Mouse (Mus musculus): ENCODE measurements around the gene Fam136a. TPM values are rescaled to one million over a fixed set of nuclear protein-coding genes. Genes with fewer than 3 reads are reported as not detected.
"Not testable (repeated sequence)": the region's sequence is repeated elsewhere in the genome, so short reads cannot be mapped to it uniquely, and the experiment has no call there.

The Fam136a gene
- total RNA-seq, 2 experiments from 2014 or later = 29.2 to 31.6 TPM

DNA sequence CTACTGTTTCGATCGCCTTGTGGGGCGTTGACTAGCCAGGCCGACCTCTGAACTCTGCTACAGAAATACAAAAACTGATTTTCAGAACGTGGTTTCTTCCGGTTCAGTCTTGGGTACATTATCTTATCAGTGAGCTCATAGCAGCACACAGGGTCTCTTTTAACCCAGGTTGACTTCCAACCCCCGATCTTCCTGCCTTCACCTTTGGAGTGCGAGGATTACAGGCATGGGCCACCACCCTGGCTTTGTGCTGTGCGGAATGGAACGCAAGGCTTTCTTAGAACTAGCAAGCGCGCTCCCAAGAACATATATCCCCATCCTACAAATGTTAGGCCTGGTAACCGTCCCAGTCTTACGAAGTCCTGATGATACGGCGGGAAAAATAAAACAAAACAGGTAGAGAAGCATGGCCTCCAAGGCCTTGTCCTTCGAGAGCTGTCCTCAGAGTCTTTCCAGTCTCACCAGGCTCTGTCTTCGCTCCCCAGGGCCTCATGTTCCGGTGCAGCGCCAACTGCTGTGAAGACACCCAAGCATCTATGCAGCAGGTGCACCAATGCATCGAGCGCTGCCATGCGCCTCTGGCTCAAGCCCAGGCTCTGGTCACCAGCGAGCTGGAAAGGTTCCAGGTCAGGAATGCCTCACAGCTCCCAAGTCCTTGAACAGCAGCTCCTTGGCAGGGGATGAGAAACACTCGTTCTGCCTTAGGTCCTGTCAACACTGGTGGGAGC lies 843 bp downstream of the Fam136a start:
- peak in 1 of 2 experiments; percentile 39 for DNase-seq (ENCODE audit: low spot score in 2 of 2)

DNA sequence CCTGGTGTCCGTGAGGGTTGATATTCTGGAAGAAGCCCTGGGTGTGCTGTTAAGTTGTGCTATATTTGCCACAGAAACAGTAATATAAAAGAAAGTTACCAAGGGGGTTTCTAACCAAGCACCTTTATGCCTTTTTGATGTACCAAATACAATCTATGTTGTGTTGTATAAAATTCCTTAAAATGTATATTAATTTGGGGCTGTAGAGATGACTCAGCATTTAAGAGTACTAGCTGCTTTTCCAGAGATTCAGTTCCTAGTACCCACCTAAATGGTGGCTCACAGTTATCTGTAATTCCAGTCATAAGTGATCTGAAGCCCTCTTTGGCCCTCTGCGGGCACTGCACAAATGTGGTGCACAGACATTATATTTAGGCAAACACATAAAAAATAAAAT lies 1.4 kb downstream of the Fam136a start:
- no peak for DNase-seq (ENCODE audit: low spot score in 2 of 2)

- no peak for DNase-seq (ENCODE audit: low spot score in 2 of 2)
Measured at GRCm38 (mm10) chr6:86368479-86368878, 3.0 kb downstream of the Fam136a start.

GRCm38 (mm10) chr6:86370093-86370713 lies 4.8 kb downstream of the Fam136a start:
- DNase-seq (ENCODE audit: low spot score in 2 of 2) = no peak

GRCm38 (mm10) chr6:86370764-86371339 lies 5.4 kb downstream of the Fam136a start, which contains the start of gene Snrpg:
TSS of gene Snrpg (plus strand) at chr6:86371304.
- no peak for DNase-seq (ENCODE audit: low spot score in 2 of 2)

- DNase-seq (ENCODE audit: low spot score in 2 of 2) = peak; percentile 95 to 99
Measured at GRCm38 (mm10) chr6:86371340-86371911, 6.0 kb downstream of the Fam136a start.

GRCm38 (mm10) chr6:86371950-86372516 lies 6.6 kb downstream of the Fam136a start:
- no peak for DNase-seq (ENCODE audit: low spot score in 2 of 2)

DNA sequence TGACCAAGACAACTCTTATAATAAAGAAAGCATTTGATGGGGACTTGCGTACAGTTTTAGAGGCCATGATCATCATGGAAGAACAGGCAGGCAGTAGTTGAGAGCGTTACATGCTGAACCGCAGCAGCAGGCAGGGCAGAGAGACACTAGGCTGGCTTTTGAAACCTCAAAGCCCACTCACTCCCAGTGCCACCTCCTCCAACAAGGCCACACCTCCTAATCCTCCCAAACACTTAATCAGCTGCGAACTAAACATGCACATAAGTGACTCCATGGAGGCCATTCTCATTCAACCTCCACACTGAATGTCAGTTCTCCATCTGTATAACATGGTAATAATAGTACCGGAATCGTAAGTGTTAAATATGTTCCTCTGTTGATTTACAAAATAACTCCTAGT lies 8.1 kb downstream of the Fam136a start:
- no peak for DNase-seq (ENCODE audit: low spot score in 2 of 2)

- no peak for DNase-seq (ENCODE audit: low spot score in 2 of 2)
Measured at GRCm38 (mm10) chr6:86378341-86378740, 12.9 kb downstream of the Fam136a start.

- not testable (repeated sequence) for DNase-seq (ENCODE audit: low spot score in 2 of 2)
Measured at GRCm38 (mm10) chr6:86380112-86380511, 14.7 kb downstream of the Fam136a start.

GRCm38 (mm10) chr6:86382551-86382950 lies 17.1 kb downstream of the Fam136a start:
- DNase-seq (ENCODE audit: low spot score in 2 of 2) = no peak

DNA sequence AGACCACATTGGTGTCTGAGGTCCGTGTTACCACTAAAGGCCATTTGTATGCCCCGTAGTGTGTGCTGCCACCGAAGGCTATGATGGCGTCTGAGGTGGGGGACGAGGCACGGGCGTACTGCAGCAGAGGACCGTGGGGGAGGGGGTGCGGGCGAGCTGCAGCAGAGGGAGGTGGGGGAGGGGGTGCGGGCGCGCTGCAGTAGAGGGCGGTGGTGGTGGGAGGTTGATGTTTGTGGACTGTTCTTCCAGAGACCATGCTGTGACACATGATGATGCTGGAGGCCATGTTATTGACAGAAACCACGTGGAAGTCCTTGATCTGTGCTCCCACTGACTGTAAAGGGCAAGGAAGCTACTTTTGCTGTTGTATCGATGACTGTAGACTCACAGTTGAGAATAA lies 17.9 kb downstream of the Fam136a start:
- no peak for DNase-seq (ENCODE audit: low spot score in 2 of 2)

DNA sequence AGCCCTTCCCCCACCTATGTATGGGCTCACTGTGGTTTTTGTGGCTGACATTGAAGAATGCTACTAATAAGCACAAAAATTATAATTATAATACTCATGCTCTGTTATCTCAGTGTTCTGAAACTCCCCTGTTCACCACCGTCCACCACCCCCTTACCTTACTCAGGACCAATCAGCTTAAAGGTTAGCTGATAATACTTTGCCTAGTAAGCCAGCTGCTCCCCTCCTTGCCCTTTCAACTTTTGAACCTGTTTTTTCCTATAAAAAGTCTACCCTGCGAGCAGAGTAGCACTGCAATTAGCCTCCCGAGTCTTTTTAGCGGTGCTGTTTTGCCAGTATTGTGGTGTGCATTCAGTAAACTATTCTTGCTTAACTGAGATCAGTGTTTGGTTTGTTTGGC lies 19.2 kb downstream of the Fam136a start:
- no peak for DNase-seq (ENCODE audit: low spot score in 2 of 2)

DNA sequence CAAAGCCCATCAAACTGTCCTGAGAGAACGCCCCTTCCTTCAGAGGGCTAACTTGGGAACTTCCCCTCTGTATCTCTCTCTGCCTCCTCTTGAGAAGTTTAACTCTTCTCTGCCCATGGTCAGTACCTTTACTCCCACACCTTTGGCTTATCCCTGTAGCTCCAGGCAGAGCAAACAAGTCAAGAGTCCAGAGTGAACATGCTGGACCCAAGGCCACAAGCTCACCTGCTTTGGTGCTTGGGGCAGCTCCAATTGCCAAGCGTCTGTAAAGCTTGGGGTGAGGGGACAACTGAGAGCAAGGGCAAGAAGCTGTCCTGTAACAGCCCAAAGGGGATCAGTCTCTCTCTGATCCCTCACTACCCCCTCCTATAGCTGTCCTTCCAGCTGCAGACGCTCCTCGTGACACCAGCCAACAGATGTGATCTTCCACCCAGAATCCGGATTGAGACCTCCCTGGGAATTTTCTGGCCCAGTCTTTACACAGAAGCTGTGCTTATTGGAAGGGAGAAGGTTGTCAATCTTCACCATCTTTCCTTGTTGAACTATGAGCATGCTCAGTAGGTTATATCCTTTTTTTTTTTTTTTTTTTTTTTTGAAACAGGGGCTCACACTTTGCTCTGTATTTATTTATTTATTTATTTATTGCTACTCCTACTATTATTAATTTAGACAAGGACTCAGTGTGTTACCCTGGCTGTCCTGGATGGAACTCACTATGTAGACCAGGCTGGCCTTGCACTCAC lies 20.1 kb downstream of the Fam136a start:
- no peak for DNase-seq (ENCODE audit: low spot score in 2 of 2)

DNA sequence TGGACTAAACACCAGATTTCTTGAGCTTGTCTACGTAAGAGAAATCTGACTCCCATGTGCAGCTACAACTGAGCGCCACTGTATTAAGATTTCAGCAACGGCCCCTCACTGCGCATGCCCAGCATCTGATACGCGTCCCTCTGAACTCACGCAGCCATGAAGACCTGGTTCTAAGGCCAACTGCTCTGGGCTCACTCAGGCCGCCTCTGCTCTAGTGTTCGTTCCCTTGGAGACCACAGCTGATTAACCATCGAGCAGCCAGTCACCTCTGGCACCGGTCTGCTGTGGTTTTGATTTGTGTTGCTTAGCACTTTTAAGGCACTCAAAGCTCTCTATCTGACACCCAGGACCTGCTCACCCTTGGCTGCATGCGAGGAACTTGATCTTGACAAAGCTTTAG lies 21.9 kb downstream of the Fam136a start:
- no peak for DNase-seq (ENCODE audit: low spot score in 2 of 2)

DNA sequence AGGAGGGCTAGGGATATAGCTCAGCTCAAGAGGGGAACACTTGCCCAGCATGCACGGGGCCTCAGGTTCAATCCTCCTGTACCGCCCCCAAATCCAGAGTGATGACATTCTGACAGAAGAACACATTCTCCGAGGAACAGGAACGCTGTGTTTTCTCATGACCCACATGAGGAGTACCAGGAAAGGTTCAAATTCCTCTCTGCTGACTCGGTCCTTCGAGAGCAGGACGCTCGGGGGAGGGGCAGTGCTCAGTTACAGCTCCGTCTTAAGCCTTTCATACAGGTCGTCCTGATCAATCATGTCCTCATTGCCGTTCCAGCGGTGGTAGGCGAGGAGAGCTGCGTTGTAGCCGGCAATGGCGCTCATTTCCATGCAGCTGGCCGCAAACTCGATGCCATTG lies 23.0 kb downstream of the Fam136a start:
- no peak for DNase-seq (ENCODE audit: low spot score in 2 of 2)

- no peak for DNase-seq (ENCODE audit: low spot score in 2 of 2)
Measured at GRCm38 (mm10) chr6:86391326-86391725, 25.9 kb downstream of the Fam136a start.

- DNase-seq (ENCODE audit: low spot score in 2 of 2) = no peak
Measured at GRCm38 (mm10) chr6:86393187-86393586, 27.7 kb downstream of the Fam136a start.

DNA sequence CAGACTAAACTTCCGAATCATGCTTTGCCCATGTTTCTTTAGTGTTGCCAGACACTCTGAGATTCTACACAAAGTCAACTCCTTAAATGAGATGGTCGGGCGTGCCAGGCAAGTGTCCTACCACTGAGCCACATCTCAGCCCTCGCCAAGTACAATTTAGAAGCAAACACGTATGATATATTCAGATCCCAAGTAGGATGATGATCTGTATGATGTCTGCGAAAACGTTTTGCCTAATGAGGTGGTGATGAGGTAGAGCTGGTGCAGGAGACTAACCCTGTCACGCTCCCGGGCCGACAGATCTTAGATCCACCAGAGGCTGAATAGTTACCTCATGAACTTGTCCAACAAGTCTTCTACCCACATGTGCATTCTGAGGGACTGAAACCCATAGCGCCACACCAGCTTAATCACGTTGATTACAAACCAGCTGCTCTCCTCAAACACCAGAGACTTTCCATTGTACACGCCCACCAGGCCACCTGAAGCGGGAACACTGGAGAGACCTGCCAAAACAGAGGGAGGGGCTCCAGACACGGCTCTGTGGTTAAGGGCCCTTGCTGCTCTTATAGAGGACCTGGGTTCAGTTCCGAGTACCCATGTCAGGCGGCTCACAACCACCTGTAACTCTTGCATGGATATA lies 28.8 kb downstream of the Fam136a start:
- no peak for DNase-seq (ENCODE audit: low spot score in 2 of 2)

DNA sequence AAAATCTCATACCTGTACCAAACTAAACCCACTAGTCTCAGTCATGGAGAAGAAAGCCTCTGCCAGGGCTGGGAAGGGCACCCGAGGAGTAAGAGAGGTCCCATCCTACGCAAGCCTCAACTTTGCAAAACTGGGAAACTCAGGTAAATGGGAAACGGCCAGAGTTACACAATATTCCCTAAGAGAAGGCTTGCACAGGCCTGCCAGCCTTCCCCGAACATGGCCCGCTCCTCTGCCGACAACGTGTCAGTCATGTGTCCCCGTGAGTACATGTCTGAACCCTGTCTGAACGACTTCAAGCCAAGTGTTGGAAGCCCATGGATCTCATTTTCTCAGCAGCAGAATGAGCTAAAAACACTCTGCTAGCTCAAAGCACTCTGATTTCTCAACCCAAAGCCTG lies 29.6 kb downstream of the Fam136a start:
- no peak for DNase-seq (ENCODE audit: low spot score in 2 of 2)

GRCm38 (mm10) chr6:86395969-86396368 lies 30.5 kb downstream of the Fam136a start:
- no peak for DNase-seq (ENCODE audit: low spot score in 2 of 2)

Data from layer of hippocampus, adult 18-20 months (tissue).